Mouse (Mus musculus) regulatory T cell (primary cell): ENCODE measurements at regions not wholly inside any gene's neighbourhood (a gene's known extent, or its start where the extent isn't known, plus 50 kb on each side); places are given as distances from the start of the nearest gene placed in this dataset.

Experiments
- in situ Hi-C: fragments of 300-600 bp; cut with MboI, MseI; formaldehyde crosslinking; loops from one replicate; pipeline ENCODE4 v1.15.1; 2025; ENCODE audit warnings: high pct_unique_total_duplicates

GRCm38 (mm10) chr15:27270203-27270602, 196.3 kb upstream of the Ank start:
- in situ Hi-C loops = no loop called here

GRCm38 (mm10) chr15:27282279-27282678, 184.2 kb upstream of the Ank start:
- in situ Hi-C loops = no loop called here

GRCm38 (mm10) chr15:27303856-27304255, 162.6 kb upstream of the Ank start:
- in situ Hi-C loops = no loop called here

- in situ Hi-C loops = no loop called here
Measured at GRCm38 (mm10) chr15:27304256-27304655, 162.2 kb upstream of the Ank start.

GRCm38 (mm10) chr15:27305035-27305434, 161.4 kb upstream of the Ank start:
- in situ Hi-C loops = no loop called here

- in situ Hi-C loops = no loop called here
Measured at GRCm38 (mm10) chr15:27308639-27309038, 157.8 kb upstream of the Ank start.

- in situ Hi-C loops = loop anchor here (10.0 kb wide), 1 partner anchor 419 kb away; no protein-coding TSS in a partner anchor
Measured at GRCm38 (mm10) chr15:27315964-27316745, 150.3 kb upstream of the Ank start.

GRCm38 (mm10) chr15:27316746-27317129, 149.7 kb upstream of the Ank start:
- in situ Hi-C loops = loop anchor here (10.0 kb wide), 1 partner anchor 418 kb away; no protein-coding TSS in a partner anchor

- in situ Hi-C loops = loop anchor here (10.0 kb wide), 1 partner anchor 393 kb away; no protein-coding TSS in a partner anchor
Measured at GRCm38 (mm10) chr15:27321915-27322665, 144.4 kb upstream of the Ank start.

- in situ Hi-C loops = loop anchor here (10.0 to 25.0 kb wide), 2 partner anchors 389 to 886 kb away; partner anchors contain the start of gene Dnah5
Measured at GRCm38 (mm10) chr15:27325847-27326548, 140.5 kb upstream of the Ank start.

- in situ Hi-C loops = loop anchor here (10.0 to 25.0 kb wide), 2 partner anchors 388 to 886 kb away; partner anchors contain the start of gene Dnah5
Measured at GRCm38 (mm10) chr15:27326549-27326876, 140.0 kb upstream of the Ank start.

- in situ Hi-C loops = loop anchor here (10.0 to 25.0 kb wide), 2 partner anchors 387 to 885 kb away; partner anchors contain the start of gene Dnah5
Measured at GRCm38 (mm10) chr15:27327744-27328143, 138.7 kb upstream of the Ank start.

GRCm38 (mm10) chr15:27328441-27328840, 138.0 kb upstream of the Ank start:
- in situ Hi-C loops = loop anchor here (10.0 to 25.0 kb wide), 2 partner anchors 386 to 884 kb away; partner anchors contain the start of gene Dnah5

GRCm38 (mm10) chr15:27340070-27340469, 126.4 kb upstream of the Ank start:
- in situ Hi-C loops = loop anchor here (25.0 kb wide), 1 partner anchor 872 kb away; the partner anchor contains the start of gene Dnah5

GRCm38 (mm10) chr15:27341518-27341976, 124.9 kb upstream of the Ank start:
- in situ Hi-C loops = loop anchor here (25.0 kb wide), 1 partner anchor 871 kb away; the partner anchor contains the start of gene Dnah5

- in situ Hi-C loops = loop anchor here (10.0 kb wide), 1 partner anchor 506 kb away; no protein-coding TSS in a partner anchor
Measured at GRCm38 (mm10) chr15:27358441-27358840, 108.0 kb upstream of the Ank start.

GRCm38 (mm10) chr15:27359271-27359670, 107.2 kb upstream of the Ank start:
- in situ Hi-C loops = loop anchor here (10.0 kb wide), 1 partner anchor 506 kb away; no protein-coding TSS in a partner anchor

GRCm38 (mm10) chr15:27374517-27374916, 92.0 kb upstream of the Ank start:
- in situ Hi-C loops = no loop called here

GRCm38 (mm10) chr15:27378601-27379094, 87.8 kb upstream of the Ank start:
- in situ Hi-C loops = no loop called here

GRCm38 (mm10) chr15:27380436-27380945, 86.0 kb upstream of the Ank start:
- in situ Hi-C loops = no loop called here

- in situ Hi-C loops = no loop called here
Measured at GRCm38 (mm10) chr15:27381565-27381964, 84.9 kb upstream of the Ank start.
